Mouse (Mus musculus) midbrain, embryonic 13.5 days (tissue): ENCODE results near the gene Dip2a. TPM values are rescaled to one million over a fixed set of nuclear protein-coding genes. Genes with fewer than 3 reads are reported as not detected.
A peak's percentile ranks its signal among the peaks of the same experiment; 100 is the strongest.

Source experiments
- ATAC-seq: fragments of 200-750 bp; cut with Nextera tagmentation; 2 replicates; pipeline ENCODE4 v1.8.0; 2017; ENCODE audit warnings: mild to moderate bottlenecking, moderate TSS enrichment, moderate library complexity
- H3K27ac ChIP-seq: fragments of 300-500 bp; sonication (generic); 2 replicates; pipeline ENCODE4 v1.5.1; 2015; ENCODE audit warnings: inconsistent platforms, mild to moderate bottlenecking, moderate library complexity
- H3K27me3 ChIP-seq: fragments of 300-500 bp; sonication (generic); 2 replicates; pipeline ENCODE4 v1.6.1; 2015; ENCODE audit warnings: mild to moderate bottlenecking, inconsistent platforms
- H3K36me3 ChIP-seq: fragments of 300-500 bp; sonication (generic); 2 replicates; pipeline ENCODE4 v1.6.1; 2015; ENCODE audit warnings: mild to moderate bottlenecking, inconsistent platforms
- H3K4me1 ChIP-seq: fragments of 300-500 bp; sonication (generic); replicated peaks from 2 replicates; pipeline ENCODE4 v1.6.1; 2015; ENCODE audit warnings: inconsistent platforms
- H3K4me2 ChIP-seq: fragments of 300-500 bp; sonication (generic); replicated peaks from 2 replicates; pipeline ENCODE4 v1.6.1; 2015; ENCODE audit warnings: moderate library complexity, mild to moderate bottlenecking, inconsistent platforms
- H3K4me3 ChIP-seq: fragments of 300-500 bp; sonication (generic); replicated peaks from 2 replicates; pipeline ENCODE4 v1.5.1; 2015; ENCODE audit warnings: mild to moderate bottlenecking, inconsistent platforms
- H3K9ac ChIP-seq: fragments of 300-500 bp; sonication (generic); replicated peaks from 2 replicates; pipeline ENCODE4 v1.6.1; 2015; ENCODE audit warnings: mild to moderate bottlenecking, inconsistent platforms
- H3K9me3 ChIP-seq: fragments of 300-500 bp; sonication (generic); 2 replicates; pipeline ENCODE4 v1.6.1; 2016; ENCODE audit warnings: mild to moderate bottlenecking, inconsistent platforms
- WGBS: fragments of 180-500 bp; shearing (Covaris S2); methylation state at CpG from one replicate; pipeline ENCODE4 v1.1.7; 2015; 5-methylcytosine and 5-hydroxymethylcytosine counted together
- polyA plus RNA-seq: library from polyadenylated mRNA; unstranded; fragments of >200 nt; fragmentation: Nextera tagmentation; extraction: Ambion mirVana; gene quantifications from 2 replicates; pipeline ENCODE4 v1.2.1, GENCODE M21; 2015

Dip2a gene
- polyA plus RNA-seq, 1 experiment from 2014 or later, result 14.6 TPM

GRCm38 (mm10) chr10:76259566-76260232 lies 85.4 kb downstream of the Dip2a start:
- H3K9me3 ChIP-seq, result no peaks in the 10 kb centered on the region
- WGBS, result 76% methylated on average over 18 of the region's 18 CpGs
- H3K4me3 ChIP-seq, result no peak overlapping the region
- H3K36me3 ChIP-seq, result peaks cover 15% of the 10 kb centered on the region
- peaks cover 4% of the 10 kb centered on the region; the same call in 1 of the 2 replicates for H3K4me1 ChIP-seq
- no peak for ATAC-seq
- H3K27ac ChIP-seq, result no peak overlapping the region
- H3K9ac ChIP-seq, result no peak overlapping the region
- no peaks in the 10 kb centered on the region for H3K27me3 ChIP-seq
- no peak overlapping the region for H3K4me2 ChIP-seq

GRCm38 (mm10) chr10:76257719-76258390 lies 87.2 kb downstream of the Dip2a start:
- H3K27ac ChIP-seq, result no peak overlapping the region
- no peak for ATAC-seq
- no peak overlapping the region for H3K4me3 ChIP-seq
- H3K4me2 ChIP-seq, result no peak overlapping the region
- WGBS, result 88% methylated on average over 12 of the region's 12 CpGs
- H3K9me3 ChIP-seq, result no peaks in the 10 kb centered on the region
- peaks cover 4% of the 10 kb centered on the region; the same call in 1 of the 2 replicates for H3K4me1 ChIP-seq
- H3K27me3 ChIP-seq, result no peaks in the 10 kb centered on the region
- H3K9ac ChIP-seq, result no peak overlapping the region
- peaks cover 5% of the 10 kb centered on the region for H3K36me3 ChIP-seq

GRCm38 (mm10) chr10:76257231-76257630 lies 87.9 kb downstream of the Dip2a start:
- H3K9ac ChIP-seq, result no peak overlapping the region
- H3K36me3 ChIP-seq, result peaks cover 2% of the 10 kb centered on the region
- 94% methylated on average over 7 of the region's 7 CpGs for WGBS

GRCm38 (mm10) chr10:76255617-76256016 lies 89.5 kb downstream of the Dip2a start:
- no peaks in the 10 kb centered on the region for H3K9me3 ChIP-seq
- H3K36me3 ChIP-seq, result no peaks in the 10 kb centered on the region
- no peak overlapping the region for H3K4me2 ChIP-seq
- H3K4me1 ChIP-seq, result peaks cover 4% of the 10 kb centered on the region; the same call in 1 of the 2 replicates
- 81% methylated on average over 6 of the region's 6 CpGs for WGBS
- no peak overlapping the region for H3K9ac ChIP-seq
- H3K4me3 ChIP-seq, result no peak overlapping the region
- H3K27ac ChIP-seq, result no peak overlapping the region
- no peaks in the 10 kb centered on the region for H3K27me3 ChIP-seq
- ATAC-seq, result no peak

More at GRCm38 (mm10) chr10:76257231-76257630, 87.9 kb downstream of the Dip2a start:
- H3K4me3 ChIP-seq, result no peak overlapping the region
- peaks cover 4% of the 10 kb centered on the region; the same call in 1 of the 2 replicates for H3K4me1 ChIP-seq
- no peak for ATAC-seq
- no peak overlapping the region for H3K4me2 ChIP-seq
- H3K27ac ChIP-seq, result no peak overlapping the region
- no peaks in the 10 kb centered on the region for H3K9me3 ChIP-seq
- H3K27me3 ChIP-seq, result no peaks in the 10 kb centered on the region

- Histone ChIP-seq H3K27ac (no peak within 1 kb of the TSS), H3K36me3 (no peaks in the 10 kb centered on the region), H3K9ac (no peak within 1 kb of the TSS), H3K9me3 (no peaks in the 10 kb centered on the region), H3K27me3 (no peaks in the 10 kb centered on the region), H3K4me2 (no peak within 1 kb of the TSS), H3K4me3 (no peak within 1 kb of the TSS), H3K4me1 (no peaks in the 10 kb centered on the region)
- 70% methylated on average over 4 of the region's 4 CpGs for WGBS
- 0 out of 2 replicates have a peak, but pooled peaks have one; percentile 27 for ATAC-seq
These were observed 91.6 kb downstream of the Dip2a start, which contains the start of gene S100b for GRCm38 (mm10) chr10:76253536-76253935. S100b (plus strand) TSS chr10:76253853.

GRCm38 (mm10) chr10:76253079-76253478 lies 92.0 kb downstream of the Dip2a start:
- no peak for ATAC-seq
- no peaks in the 10 kb centered on the region for H3K36me3 ChIP-seq
- no peak overlapping the region for H3K4me3 ChIP-seq
- H3K9me3 ChIP-seq, result no peaks in the 10 kb centered on the region
- H3K27me3 ChIP-seq, result no peaks in the 10 kb centered on the region
- H3K4me2 ChIP-seq, result no peak overlapping the region
- WGBS, result 100% methylated on average over 1 of the region's 1 CpGs
- H3K4me1 ChIP-seq, result 0 out of 2 replicates have a peak, but pooled peaks cover 2% of the 10 kb centered on the region
- no peak overlapping the region for H3K27ac ChIP-seq
- H3K9ac ChIP-seq, result no peak overlapping the region

- ATAC-seq, result no peak
- Histone ChIP-seq H3K9me3 (no peaks in the 10 kb centered on the region), H3K4me2 (no peak overlapping the region), H3K27me3 (no peaks in the 10 kb centered on the region), H3K4me3 (no peak overlapping the region), H3K36me3 (no peaks in the 10 kb centered on the region), H3K9ac (no peak overlapping the region), H3K4me1 (0 out of 2 replicates have a peak, but pooled peaks cover 2% of the 10 kb centered on the region), H3K27ac (no peak overlapping the region)
- 71% methylated on average over 7 of the region's 7 CpGs for WGBS
These were observed 94.2 kb downstream of the Dip2a start for GRCm38 (mm10) chr10:76250870-76251269.

GRCm38 (mm10) chr10:76248647-76248968 lies 96.5 kb downstream of the Dip2a start:
- no peak for ATAC-seq
- 64% methylated on average over 5 of the region's 5 CpGs for WGBS
- no peak overlapping the region for H3K4me2 ChIP-seq
- no peak overlapping the region for H3K27ac ChIP-seq
- H3K9ac ChIP-seq, result no peak overlapping the region
- H3K36me3 ChIP-seq, result no peaks in the 10 kb centered on the region
- H3K9me3 ChIP-seq, result no peaks in the 10 kb centered on the region
- no peaks in the 10 kb centered on the region for H3K27me3 ChIP-seq
- H3K4me1 ChIP-seq, result 0 out of 2 replicates have a peak, but pooled peaks cover 2% of the 10 kb centered on the region
- no peak overlapping the region for H3K4me3 ChIP-seq

- 35% methylated on average over 21 of the region's 21 CpGs for WGBS
- Histone ChIP-seq H3K27ac (no peak overlapping the region), H3K4me3 (no peak overlapping the region), H3K4me1 (0 out of 2 replicates have a peak, but pooled peaks cover 2% of the 10 kb centered on the region), H3K9me3 (no peaks in the 10 kb centered on the region), H3K36me3 (no peaks in the 10 kb centered on the region), H3K9ac (no peak overlapping the region), H3K27me3 (no peaks in the 10 kb centered on the region), H3K4me2 (no peak overlapping the region)
- ATAC-seq, result no peak
These were observed 97.0 kb downstream of the Dip2a start for GRCm38 (mm10) chr10:76247960-76248646.

GRCm38 (mm10) chr10:76246601-76247000 lies 98.5 kb downstream of the Dip2a start:
- no peak overlapping the region for H3K4me2 ChIP-seq
- H3K27ac ChIP-seq, result no peak overlapping the region

GRCm38 (mm10) chr10:76245106-76245505 lies 100.0 kb downstream of the Dip2a start:
- H3K27me3 ChIP-seq, result no peaks in the 10 kb centered on the region
- no peaks in the 10 kb centered on the region for H3K9me3 ChIP-seq
- WGBS, result 73% methylated on average over 2 of the region's 2 CpGs
- H3K4me1 ChIP-seq, result 0 out of 2 replicates have a peak, but pooled peaks cover 2% of the 10 kb centered on the region
- H3K4me2 ChIP-seq, result no peak overlapping the region
- no peak overlapping the region for H3K9ac ChIP-seq
- ATAC-seq, result no peak
- no peak overlapping the region for H3K4me3 ChIP-seq
- H3K27ac ChIP-seq, result no peak overlapping the region
- no peaks in the 10 kb centered on the region for H3K36me3 ChIP-seq

More at GRCm38 (mm10) chr10:76246601-76247000, 98.5 kb downstream of the Dip2a start:
- no peak overlapping the region for H3K4me3 ChIP-seq
- H3K9ac ChIP-seq, result no peak overlapping the region
- no peak for ATAC-seq
- WGBS, result 59% methylated on average over 4 of the region's 4 CpGs
- H3K9me3 ChIP-seq, result no peaks in the 10 kb centered on the region
- no peaks in the 10 kb centered on the region for H3K27me3 ChIP-seq
- no peaks in the 10 kb centered on the region for H3K36me3 ChIP-seq
- 0 out of 2 replicates have a peak, but pooled peaks cover 2% of the 10 kb centered on the region for H3K4me1 ChIP-seq

- H3K27ac ChIP-seq, result no peak overlapping the region
- H3K27me3 ChIP-seq, result no peaks in the 10 kb centered on the region
- no peaks in the 10 kb centered on the region for H3K9me3 ChIP-seq
- H3K9ac ChIP-seq, result no peak overlapping the region
- H3K4me2 ChIP-seq, result no peak overlapping the region
- ATAC-seq, result no peak
- peaks cover 5% of the 10 kb centered on the region for H3K36me3 ChIP-seq
- no peak overlapping the region for H3K4me3 ChIP-seq
- peaks cover 24% of the 10 kb centered on the region for H3K4me1 ChIP-seq
- 78% methylated on average over 4 of the region's 4 CpGs for WGBS
These were observed 105.7 kb downstream of the Dip2a start for GRCm38 (mm10) chr10:76239401-76239800.
